Mouse (Mus musculus) heart, postnatal 4 days (tissue): ENCODE measurements around the gene Rab30. TPM values are rescaled to one million over a fixed set of nuclear protein-coding genes. Genes with fewer than 3 reads are reported as not detected.

ENCODE experiments used
- DNase-seq: peaks from one replicate; pipeline ENCODE4 v3.0.0; 2021
- total RNA-seq, 2 experiments: library from RNA; stranded (reverse); gene quantifications; 2 replicates each; pipeline ENCODE4 v1.2.3; 2021

Rab30 gene
- total RNA-seq, 2 experiments from 2014 or later: 11.5 to 14.0 TPM

GRCm38 (mm10) chr7:92870161-92870560, 128.8 kb downstream of the Rab30 start:
- DNase-seq: no peak

DNA sequence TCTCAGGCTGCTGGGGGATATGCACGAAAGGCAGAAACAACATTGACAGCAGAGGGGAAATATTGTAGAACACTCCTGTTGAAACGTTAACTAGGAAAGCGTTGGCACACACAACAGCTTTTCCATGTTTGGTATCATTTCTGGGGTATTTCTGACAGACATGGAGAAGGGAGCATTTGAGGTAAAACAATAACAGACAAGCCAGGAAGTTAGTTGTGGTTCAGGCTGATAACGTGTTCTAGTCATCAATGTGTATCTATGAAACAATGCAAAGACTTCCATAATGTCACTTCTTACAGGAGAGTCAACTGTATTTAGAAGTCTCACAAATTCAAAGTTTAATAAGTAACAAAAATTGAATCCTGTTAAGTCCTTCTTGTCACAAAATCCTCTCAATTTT, 130.2 kb downstream of the Rab30 start:
- no peak for DNase-seq

DNA sequence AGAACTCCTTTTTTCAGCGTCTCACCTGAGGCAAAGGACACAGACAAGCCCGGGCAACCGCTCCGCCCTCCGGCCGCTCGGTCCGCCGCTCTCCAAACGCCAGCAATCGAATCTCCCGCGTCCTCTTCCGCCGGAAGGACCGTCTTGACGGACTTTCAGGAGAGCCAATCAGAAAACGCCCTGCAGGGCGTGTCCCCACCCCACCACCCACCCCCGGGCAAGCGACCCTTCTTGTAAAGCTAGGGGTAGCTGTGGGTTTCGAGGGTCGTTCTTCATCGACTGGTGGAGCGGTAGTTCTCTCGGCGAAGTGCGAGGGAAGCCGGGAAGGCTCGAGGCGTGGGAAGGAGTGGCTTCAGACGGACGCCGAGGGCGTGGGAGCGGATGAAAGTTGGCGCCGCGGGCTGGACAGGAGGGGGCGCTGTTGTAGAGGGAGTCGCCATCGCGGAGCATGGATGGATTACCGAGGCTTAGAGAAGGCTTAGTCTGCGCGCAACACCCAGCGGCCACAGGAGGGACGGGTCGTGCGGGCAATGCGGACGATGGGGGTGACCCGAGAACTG, 132.8 kb downstream of the Rab30 start, which contains the start of the genes Ddias and Prcp:
TSS of gene Ddias (minus strand) at position 132 of the 560 bp plus-strand sequence.
TSS of gene Prcp (plus strand) at position 355 of the 560 bp plus-strand sequence.
- DNase-seq: peak; percentile 97

GRCm38 (mm10) chr7:92874761-92875408, 133.5 kb downstream of the Rab30 start:
- DNase-seq: peak; percentile 88

DNA sequence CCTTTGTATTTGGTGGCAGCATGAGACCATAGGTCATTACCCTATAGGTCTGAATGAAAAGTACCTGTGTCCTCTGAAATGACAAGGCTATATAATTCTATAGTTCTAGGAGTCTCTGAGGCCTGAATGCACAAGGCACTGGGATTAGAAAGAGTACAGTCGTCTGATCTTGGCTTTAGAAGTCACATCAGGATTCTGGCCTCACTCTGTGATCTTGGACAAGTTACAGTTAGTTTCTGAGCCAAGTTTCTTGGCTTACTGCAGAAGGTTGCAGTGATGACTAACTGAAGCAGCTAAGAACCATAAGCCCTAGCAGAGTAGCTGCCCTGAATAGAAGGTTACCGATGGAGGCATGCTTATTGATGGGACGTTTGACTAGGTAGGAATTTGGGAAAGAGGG, 134.7 kb downstream of the Rab30 start:
- peak; percentile 18 for DNase-seq

GRCm38 (mm10) chr7:92876538-92876937, 135.1 kb downstream of the Rab30 start:
- DNase-seq: no peak

GRCm38 (mm10) chr7:92878575-92879285, 137.3 kb downstream of the Rab30 start:
- DNase-seq: no peak

GRCm38 (mm10) chr7:92883850-92884716, 142.7 kb downstream of the Rab30 start:
- peak; percentile 33 for DNase-seq

DNA sequence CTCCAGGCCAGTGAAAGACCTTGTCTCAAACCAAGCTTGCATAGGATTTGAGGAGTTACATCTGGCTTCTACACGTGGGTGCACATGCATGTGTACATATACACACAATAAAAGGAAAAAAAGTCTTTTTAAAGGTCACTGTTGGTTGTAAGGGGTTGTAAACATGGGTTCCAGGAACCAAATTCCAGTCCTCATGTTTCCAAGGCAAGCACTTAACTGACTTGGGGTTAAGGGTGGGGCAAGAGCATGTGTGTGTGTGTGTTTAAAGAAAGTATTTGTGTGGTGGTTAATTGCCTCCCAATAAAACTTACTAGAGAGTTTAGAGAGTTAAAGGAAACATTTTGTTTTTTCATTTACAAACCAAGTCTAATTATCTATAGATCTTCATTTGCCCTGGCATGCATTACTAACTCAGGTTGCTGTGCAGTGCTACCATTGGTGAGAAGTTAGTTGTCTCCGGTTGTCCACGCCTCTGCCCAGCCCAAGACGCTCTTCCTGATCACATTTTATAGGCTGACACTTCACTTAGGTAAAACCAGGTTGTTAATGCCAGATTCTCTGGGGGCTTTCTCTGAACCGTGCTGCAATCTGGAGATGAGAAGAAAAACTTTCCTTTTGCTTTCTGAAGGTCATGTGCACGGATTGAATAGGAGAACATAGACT, 143.7 kb downstream of the Rab30 start:
- DNase-seq: no peak

- DNase-seq: no peak
These were observed 145.4 kb downstream of the Rab30 start for GRCm38 (mm10) chr7:92886801-92887200.

- DNase-seq: no peak
These were observed 145.8 kb downstream of the Rab30 start for GRCm38 (mm10) chr7:92887230-92887629.

DNA sequence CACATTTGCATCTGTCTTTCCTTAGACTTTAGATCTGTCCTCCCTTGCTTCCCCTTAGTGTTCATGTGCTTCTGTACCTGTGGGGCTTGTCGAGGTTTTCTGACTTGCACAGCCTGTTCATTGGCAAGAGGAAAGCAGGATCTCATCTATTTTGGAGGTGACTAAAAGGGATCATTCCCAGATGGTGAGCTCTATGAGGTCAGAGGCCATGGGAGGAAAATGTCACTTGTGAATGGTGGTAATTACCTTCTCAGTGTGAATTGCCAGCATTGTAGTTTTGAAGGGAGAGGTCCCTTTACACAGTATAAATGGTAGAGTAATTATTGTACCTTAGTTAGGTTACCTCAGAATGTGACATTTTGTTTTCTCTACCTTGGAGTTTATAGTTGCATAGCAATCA, 148.8 kb downstream of the Rab30 start:
- no peak for DNase-seq

DNA sequence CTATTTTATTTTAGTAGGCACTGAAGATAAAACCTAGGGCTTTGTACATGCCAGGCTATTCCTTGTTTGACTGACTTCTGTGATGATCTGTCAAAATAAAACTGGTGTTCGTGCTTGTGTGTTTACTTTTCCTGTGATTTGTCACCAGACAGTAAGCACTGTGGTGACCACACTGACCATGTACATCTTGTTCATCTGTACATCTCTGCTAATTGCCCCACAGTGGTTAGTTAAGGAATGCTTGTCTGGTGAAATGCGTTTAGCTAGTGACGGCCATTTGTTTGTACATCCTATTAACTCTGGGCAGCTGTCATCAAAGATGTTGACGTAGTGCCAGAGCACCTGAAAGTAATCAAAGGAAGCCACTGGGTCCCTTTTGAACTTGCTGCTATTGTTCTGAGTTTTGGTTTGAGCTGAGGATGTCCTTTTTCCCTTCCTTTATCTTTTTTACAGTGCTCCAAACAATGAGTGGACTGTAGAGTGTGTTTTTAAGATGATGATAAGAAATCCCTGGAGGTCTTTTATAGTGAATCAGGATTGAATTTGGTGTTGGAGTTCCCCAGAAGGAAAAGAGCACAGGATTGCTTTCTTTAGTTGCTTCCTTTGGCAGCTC, 149.3 kb downstream of the Rab30 start:
- DNase-seq: no peak

- DNase-seq: no peak
These were observed 152.1 kb downstream of the Rab30 start for GRCm38 (mm10) chr7:92893478-92893877.

Other genes with a start within 250 kb of the Rab30 start
- gene Ccdc90b, start 180.5 kb upstream of the Rab30 start, total RNA-seq: 10 to 100 TPM; 35.2 to 38.5 TPM
- gene Ankrd42, start 104.5 kb upstream of the Rab30 start, total RNA-seq: 1 to 10 TPM; 2.0 to 2.3 TPM
- 10 to 100 TPM; 38.7 to 38.9 TPM for gene Pcf11, start 71.7 kb upstream of the Rab30 start, total RNA-seq
- gene Ddias, start 132.6 kb downstream of the Rab30 start, total RNA-seq: 1 to 10 TPM; 6.6 to 8.5 TPM
- 10 to 100 TPM; 51.6 to 52.0 TPM for gene Prcp, start 132.9 kb downstream of the Rab30 start, total RNA-seq